Mouse (Mus musculus) neural tube, embryonic 12.5 days (tissue): ENCODE data around the gene Arhgef18. TPM values are rescaled to one million over a fixed set of nuclear protein-coding genes. Genes with fewer than 3 reads are reported as not detected.

Experiments used
- ATAC-seq: fragments of 200-750 bp; cut with Nextera tagmentation; 2 replicates; pipeline ENCODE4 v1.8.0; 2017; ENCODE audit warnings: low read depth, mild to moderate bottlenecking, moderate TSS enrichment, moderate library complexity; ENCODE audit not compliant: low FRiP score
- H3K27ac ChIP-seq: fragments of 300-500 bp; sonication (generic); 2 replicates; pipeline ENCODE4 v1.5.1; 2016
- H3K27me3 ChIP-seq: fragments of 300-500 bp; sonication (generic); replicated peaks from 2 replicates; pipeline ENCODE4 v1.6.1; 2016; ENCODE audit warnings: mild to moderate bottlenecking
- H3K36me3 ChIP-seq: fragments of 300-500 bp; sonication (generic); 2 replicates; pipeline ENCODE4 v1.6.1; 2016; ENCODE audit warnings: mild to moderate bottlenecking
- H3K4me1 ChIP-seq: fragments of 300-500 bp; sonication (generic); 2 replicates; pipeline ENCODE4 v1.6.1; 2016
- H3K4me2 ChIP-seq: fragments of 300-500 bp; sonication (generic); replicated peaks from 2 replicates; pipeline ENCODE4 v1.6.1; 2016; ENCODE audit warnings: mild to moderate bottlenecking
- H3K4me3 ChIP-seq: fragments of 300-500 bp; sonication (generic); 2 replicates; pipeline ENCODE4 v1.5.1; 2016
- H3K9ac ChIP-seq: fragments of 300-500 bp; sonication (generic); 2 replicates; pipeline ENCODE4 v1.6.1; 2016; ENCODE audit warnings: mild to moderate bottlenecking
- H3K9me3 ChIP-seq: fragments of 300-500 bp; sonication (generic); 2 replicates; pipeline ENCODE4 v1.6.1; 2016; ENCODE audit warnings: mild to moderate bottlenecking
- WGBS: fragments of 180-500 bp; shearing (Covaris S2); methylation state at CpG from one replicate; pipeline ENCODE4 v1.1.7; 2016; 5-methylcytosine and 5-hydroxymethylcytosine counted together
- polyA plus RNA-seq: library from polyadenylated mRNA; unstranded; fragments of >200 nt; fragmentation: Nextera tagmentation; extraction: Ambion mirVana; gene quantifications from 2 replicates; pipeline ENCODE4 v1.2.1, GENCODE M21; 2016

Gene Arhgef18
- polyA plus RNA-seq, 1 experiment from 2014 or later = 12.1 TPM

DNA sequence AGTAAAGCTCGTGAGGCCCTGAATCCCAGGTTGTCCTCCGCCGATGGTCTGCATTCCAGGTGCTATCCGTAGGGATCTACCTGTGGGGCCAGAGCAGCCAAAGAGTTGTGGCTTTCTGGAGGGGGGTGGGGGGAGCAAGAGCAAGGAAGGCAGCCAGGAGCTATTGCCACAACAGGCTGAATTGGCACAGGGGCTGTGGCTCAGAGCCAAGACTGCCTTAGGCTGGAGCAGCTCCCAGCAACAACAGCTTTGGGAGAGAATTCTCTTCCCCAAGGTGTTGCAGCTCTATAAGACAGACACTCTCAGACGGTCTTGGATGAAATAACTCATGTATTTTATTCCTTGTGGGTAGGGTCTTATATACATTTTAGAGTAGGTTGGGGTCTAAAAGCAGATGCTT is 25.7 kb upstream of the Arhgef18 start:
- Histone ChIP-seq H3K9me3 (0 out of 2 replicates have a peak, but pooled peaks cover 3% of the 10 kb centered on the region), H3K27me3 (no peaks in the 10 kb centered on the region), H3K4me1 (no peaks in the 10 kb centered on the region), H3K36me3 (no peaks in the 10 kb centered on the region), H3K9ac (no peak overlapping the region), H3K4me3 (no peak overlapping the region), H3K4me2 (no peak overlapping the region), H3K27ac (no peak overlapping the region)
- no peak for ATAC-seq
- WGBS = 88% methylated on average over 5 of the region's 5 CpGs

DNA sequence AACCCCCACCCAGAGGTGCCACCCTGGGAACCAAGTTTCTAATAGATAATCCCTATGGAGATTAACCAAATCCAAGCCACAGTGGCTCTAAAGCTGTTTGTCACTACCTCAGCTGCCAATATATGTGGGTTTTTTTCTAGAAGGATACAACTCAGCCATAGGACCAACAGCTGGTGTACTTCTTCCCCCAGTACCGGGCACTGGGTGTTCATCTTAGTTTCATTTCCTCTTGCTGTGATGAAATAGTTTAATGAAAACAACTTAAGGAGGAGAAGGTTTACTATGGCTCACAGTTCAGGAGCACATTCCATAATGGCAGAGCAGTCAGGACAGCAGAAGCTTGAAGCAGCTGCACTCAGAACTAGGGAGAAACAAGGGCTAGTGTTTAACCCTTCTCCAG is 24.7 kb upstream of the Arhgef18 start:
- ATAC-seq = no peak
- no peaks in the 10 kb centered on the region for H3K4me1 ChIP-seq
- H3K36me3 ChIP-seq = no peaks in the 10 kb centered on the region
- 0 out of 2 replicates have a peak, but pooled peaks cover 3% of the 10 kb centered on the region for H3K9me3 ChIP-seq
- H3K4me2 ChIP-seq = no peak overlapping the region
- no peaks in the 10 kb centered on the region for H3K27me3 ChIP-seq
- H3K9ac ChIP-seq = no peak overlapping the region
- H3K4me3 ChIP-seq = no peak overlapping the region
- 85% methylated on average over 1 of the region's 1 CpGs for WGBS
- H3K27ac ChIP-seq = no peak overlapping the region

GRCm38 (mm10) chr8:3375748-3376147 is 17.1 kb upstream of the Arhgef18 start:
- H3K4me3 ChIP-seq = no peak overlapping the region
- no peaks in the 10 kb centered on the region for H3K9me3 ChIP-seq
- no peaks in the 10 kb centered on the region for H3K27me3 ChIP-seq
- H3K4me1 ChIP-seq = no peaks in the 10 kb centered on the region
- no peak overlapping the region for H3K27ac ChIP-seq
- no peak overlapping the region for H3K4me2 ChIP-seq
- H3K36me3 ChIP-seq = no peaks in the 10 kb centered on the region
- ATAC-seq = no peak
- H3K9ac ChIP-seq = no peak overlapping the region

DNA sequence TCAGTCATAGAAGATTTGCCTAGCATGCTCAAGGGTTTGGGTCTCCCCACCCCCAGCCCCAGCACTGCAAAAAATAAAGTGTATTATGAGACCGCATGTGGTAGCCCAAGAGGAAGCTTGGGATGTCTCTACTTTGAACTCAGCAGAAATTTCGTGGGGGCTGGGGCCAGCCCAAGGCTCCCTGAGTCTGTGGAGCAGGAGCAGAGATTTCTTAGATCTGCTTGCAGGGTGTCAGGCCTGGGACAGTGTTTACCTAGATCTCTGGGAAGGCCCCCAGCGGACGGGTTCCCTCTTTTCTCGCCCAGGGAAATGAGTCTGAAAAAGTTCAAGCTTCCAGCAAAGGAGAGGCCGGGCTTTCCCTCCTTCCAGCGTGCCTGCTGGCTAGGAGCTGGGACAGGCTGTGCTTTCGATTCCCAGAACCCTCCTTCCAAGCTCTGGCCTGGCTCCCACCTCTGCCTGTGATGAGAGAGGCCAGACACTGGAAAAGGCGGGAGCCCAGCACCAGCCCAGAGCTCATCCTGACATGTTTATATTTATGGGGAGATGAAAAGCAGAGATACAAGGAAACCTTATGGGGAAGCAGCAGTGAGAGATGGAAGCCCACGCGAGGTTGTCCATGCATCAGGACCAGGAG is 16.0 kb upstream of the Arhgef18 start:
- ATAC-seq = no peak
- Histone ChIP-seq H3K4me1 (no peaks in the 10 kb centered on the region), H3K9ac (no peak overlapping the region), H3K36me3 (no peaks in the 10 kb centered on the region), H3K27ac (no peak overlapping the region), H3K4me3 (no peak overlapping the region), H3K4me2 (no peak overlapping the region), H3K9me3 (no peaks in the 10 kb centered on the region), H3K27me3 (no peaks in the 10 kb centered on the region)
- WGBS = 71% methylated on average over 11 of the region's 11 CpGs

DNA sequence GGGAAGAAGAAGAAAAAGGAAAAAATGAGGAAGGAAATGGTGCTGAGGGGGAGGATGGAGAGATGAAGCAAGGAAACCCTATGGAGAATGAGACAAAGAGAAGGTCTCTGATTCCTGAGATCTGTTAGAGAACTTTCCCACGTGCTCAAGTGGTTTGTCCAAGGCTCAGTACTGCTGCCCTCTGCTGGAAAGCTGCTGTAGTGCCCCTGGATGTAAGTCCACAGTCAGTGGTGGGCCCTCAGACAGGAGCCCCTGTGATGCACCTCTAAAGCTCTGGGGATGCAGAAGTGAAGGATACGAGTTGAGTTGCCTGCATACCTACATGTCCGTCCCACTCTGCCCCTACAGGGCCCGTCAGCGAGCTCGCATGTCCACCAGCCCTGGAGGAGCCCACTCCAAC is 5.5 kb upstream of the Arhgef18 start:
- ATAC-seq = peak; percentile 29; the same call in 1 of the 2 replicates

GRCm38 (mm10) chr8:3388591-3389338 is 4.0 kb upstream of the Arhgef18 start:
- H3K27me3 ChIP-seq = no peaks in the 10 kb centered on the region
- no peak overlapping the region for H3K27ac ChIP-seq
- peaks cover 4% of the 10 kb centered on the region for H3K4me1 ChIP-seq
- H3K4me2 ChIP-seq = no peak overlapping the region
- no peaks in the 10 kb centered on the region for H3K36me3 ChIP-seq
- 77% methylated on average over 9 of the region's 9 CpGs for WGBS
- no peaks in the 10 kb centered on the region for H3K9me3 ChIP-seq
- no peak overlapping the region for H3K4me3 ChIP-seq
- ATAC-seq = no peak
- no peak overlapping the region for H3K9ac ChIP-seq

More for the DNA sequence above, 5.5 kb upstream of the Arhgef18 start:
- Histone ChIP-seq H3K9me3 (no peaks in the 10 kb centered on the region), H3K4me2 (no peak overlapping the region), H3K9ac (no peak overlapping the region), H3K4me3 (no peak overlapping the region), H3K36me3 (no peaks in the 10 kb centered on the region), H3K27ac (no peak overlapping the region), H3K27me3 (no peaks in the 10 kb centered on the region), H3K4me1 (no peaks in the 10 kb centered on the region; the same call in 1 of the 2 replicates)
- WGBS = 41% methylated on average over 6 of the region's 6 CpGs

GRCm38 (mm10) chr8:3389506-3389905 is 3.3 kb upstream of the Arhgef18 start:
- H3K27ac ChIP-seq = no peak overlapping the region
- H3K9me3 ChIP-seq = no peaks in the 10 kb centered on the region
- H3K36me3 ChIP-seq = no peaks in the 10 kb centered on the region
- no peak overlapping the region for H3K4me2 ChIP-seq
- no peak overlapping the region for H3K4me3 ChIP-seq
- H3K4me1 ChIP-seq = peaks cover 11% of the 10 kb centered on the region
- ATAC-seq = no peak
- no peaks in the 10 kb centered on the region for H3K27me3 ChIP-seq
- H3K9ac ChIP-seq = no peak overlapping the region
- WGBS = 94% methylated on average over 1 of the region's 1 CpGs

GRCm38 (mm10) chr8:3392293-3392692 is 513 bp upstream of the Arhgef18 start:
- peaks cover 20% of the 10 kb centered on the region for H3K4me1 ChIP-seq
- H3K4me3 ChIP-seq = peak overlapping the region; percentile 76
- peak; percentile 1; the same call in 1 of the 2 replicates for ATAC-seq
- H3K27me3 ChIP-seq = no peaks in the 10 kb centered on the region
- no peak overlapping the region for H3K27ac ChIP-seq
- peak overlapping the region; percentile 71 for H3K4me2 ChIP-seq
- H3K36me3 ChIP-seq = no peaks in the 10 kb centered on the region; the same call in 1 of the 2 replicates
- H3K9me3 ChIP-seq = no peaks in the 10 kb centered on the region
- WGBS = 58% methylated on average over 4 of the region's 4 CpGs
- H3K9ac ChIP-seq = peak overlapping the region; percentile 79; the same call in 1 of the 2 replicates

GRCm38 (mm10) chr8:3394600-3394999 is 1.8 kb downstream of the Arhgef18 start:
- Histone ChIP-seq H3K4me2 (peak overlapping the region; percentile 71), H3K27me3 (no peaks in the 10 kb centered on the region), H3K36me3 (peaks cover 11% of the 10 kb centered on the region), H3K4me3 (peak overlapping the region; percentile 14; the same call in 1 of the 2 replicates), H3K27ac (no peak overlapping the region), H3K9me3 (no peaks in the 10 kb centered on the region), H3K4me1 (peaks cover 20% of the 10 kb centered on the region), H3K9ac (no peak overlapping the region)
- 7% methylated on average over 6 of the region's 6 CpGs for whole genome bisulfite sequencing
- ATAC-seq = peak; percentile 31; the same call in 1 of the 2 replicates

GRCm38 (mm10) chr8:3395246-3395645 is 2.4 kb downstream of the Arhgef18 start:
- peak overlapping the region; percentile 40; the same call in 1 of the 2 replicates for H3K9ac ChIP-seq
- WGBS = 10% methylated on average over 4 of the region's 4 CpGs
- ATAC-seq = no peak
- peak overlapping the region; percentile 14; the same call in 1 of the 2 replicates for H3K4me3 ChIP-seq
- no peaks in the 10 kb centered on the region for H3K9me3 ChIP-seq
- peak overlapping the region; percentile 71 for H3K4me2 ChIP-seq
- peak overlapping the region; percentile 64; the same call in 1 of the 2 replicates for H3K27ac ChIP-seq
- peaks cover 11% of the 10 kb centered on the region for H3K36me3 ChIP-seq
- H3K27me3 ChIP-seq = no peaks in the 10 kb centered on the region
- peaks cover 20% of the 10 kb centered on the region for H3K4me1 ChIP-seq

DNA sequence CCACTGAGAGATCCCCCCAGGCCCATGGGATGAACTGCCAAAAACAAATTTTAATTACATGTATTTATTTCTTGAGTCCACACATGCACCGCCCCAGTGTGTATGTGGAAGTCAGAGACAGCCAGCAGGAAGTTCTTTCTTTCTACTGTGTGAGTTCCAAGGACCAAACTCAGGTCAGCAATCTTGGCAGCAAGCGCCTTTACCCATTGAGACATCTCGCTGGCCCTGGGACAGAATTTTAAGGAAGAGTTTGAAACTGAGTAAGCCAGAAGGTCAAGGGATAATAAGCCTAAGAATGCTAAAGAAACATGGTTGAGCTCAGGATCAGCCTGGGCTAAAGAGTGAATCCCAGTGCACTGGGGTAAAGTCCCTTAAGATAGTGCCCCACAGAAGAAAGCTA is 4.8 kb downstream of the Arhgef18 start:
- H3K36me3 ChIP-seq = peaks cover 17% of the 10 kb centered on the region
- H3K9me3 ChIP-seq = no peaks in the 10 kb centered on the region
- peaks cover 20% of the 10 kb centered on the region for H3K4me1 ChIP-seq
- H3K27me3 ChIP-seq = no peaks in the 10 kb centered on the region
- H3K4me2 ChIP-seq = no peak overlapping the region
- H3K4me3 ChIP-seq = no peak overlapping the region
- ATAC-seq = no peak
- WGBS = 96% methylated on average over 3 of the region's 3 CpGs
- no peak overlapping the region for H3K9ac ChIP-seq
- no peak overlapping the region for H3K27ac ChIP-seq

GRCm38 (mm10) chr8:3400509-3400908 is 7.7 kb downstream of the Arhgef18 start:
- ATAC-seq = no peak
- 43% methylated on average over 2 of the region's 2 CpGs for WGBS

More at GRCm38 (mm10) chr8:3400509-3400908, 7.7 kb downstream of the Arhgef18 start:
- Histone ChIP-seq H3K36me3 (peaks cover 17% of the 10 kb centered on the region), H3K4me1 (no peaks in the 10 kb centered on the region), H3K4me2 (no peak overlapping the region), H3K9ac (no peak overlapping the region), H3K27me3 (no peaks in the 10 kb centered on the region), H3K4me3 (no peak overlapping the region), H3K9me3 (no peaks in the 10 kb centered on the region), H3K27ac (no peak overlapping the region)
